Mouse (Mus musculus) gonadal fat pad, adult 2 months (tissue): ENCODE data around the gene Sfn. TPM values are rescaled to one million over a fixed set of nuclear protein-coding genes. Genes with fewer than 3 reads are reported as not detected.

Experiments
- DNase-seq: peaks from one replicate; pipeline ENCODE4 v3.0.0-alpha.2; 2012; ENCODE audit warnings: low read depth
- polyA plus RNA-seq: library from polyadenylated mRNA; depleted of rRNA; stranded (reverse); fragments of >200 nt; gene quantifications from 2 replicates; pipeline ENCODE4 v1.2.3, GENCODE M21; 2012; rRNA removed

Gene Sfn
- polyA plus RNA-seq, 1 experiment: 29.2 TPM

DNA sequence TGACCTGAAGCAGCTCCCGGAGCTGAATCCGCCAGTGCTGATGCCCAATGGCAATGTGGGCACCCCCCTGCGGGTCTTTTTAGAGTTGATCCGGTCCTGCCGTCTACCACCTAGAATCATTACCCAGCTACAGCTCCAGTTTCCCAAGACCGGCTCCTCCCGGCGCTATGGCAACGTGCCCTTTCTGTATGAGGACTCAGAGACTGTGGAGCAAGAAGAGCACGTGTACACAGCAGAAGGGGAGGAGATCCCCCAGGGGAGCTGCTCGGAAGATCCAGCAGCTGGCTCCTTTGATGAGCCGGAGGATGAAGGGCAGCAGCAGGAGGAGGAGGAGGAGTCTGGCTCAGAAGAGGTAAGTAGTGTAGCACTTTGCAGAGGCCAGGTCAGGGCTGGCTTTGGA, 24.0 kb downstream of the Sfn start:
- DNase-seq: no peak

DNA sequence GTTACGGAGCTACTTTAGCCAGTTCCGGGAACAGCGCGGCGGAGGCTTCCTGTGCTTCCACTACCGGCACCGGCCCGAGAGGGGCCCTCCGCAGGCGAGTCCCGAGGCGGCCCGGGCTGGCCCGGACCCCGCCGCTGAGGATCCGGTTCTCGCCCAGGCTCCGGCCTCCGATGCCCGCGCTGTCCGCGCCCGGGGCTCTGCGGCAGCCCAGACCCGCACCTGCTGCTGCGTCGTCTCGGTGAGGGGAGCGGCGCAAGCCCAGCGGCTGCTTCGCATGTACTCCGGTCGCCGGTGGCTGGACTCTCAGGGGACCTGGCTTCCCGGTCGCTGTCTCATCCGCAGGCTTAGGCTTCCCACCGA, 27.1 kb downstream of the Sfn start:
- no peak for DNase-seq

- DNase-seq: no peak
These were observed 27.7 kb downstream of the Sfn start, which contains the start of gene Gpatch3 for GRCm38 (mm10) chr4:133574070-133574842. Gene Gpatch3, plus strand, starts transcription at chr4:133574745.

DNA sequence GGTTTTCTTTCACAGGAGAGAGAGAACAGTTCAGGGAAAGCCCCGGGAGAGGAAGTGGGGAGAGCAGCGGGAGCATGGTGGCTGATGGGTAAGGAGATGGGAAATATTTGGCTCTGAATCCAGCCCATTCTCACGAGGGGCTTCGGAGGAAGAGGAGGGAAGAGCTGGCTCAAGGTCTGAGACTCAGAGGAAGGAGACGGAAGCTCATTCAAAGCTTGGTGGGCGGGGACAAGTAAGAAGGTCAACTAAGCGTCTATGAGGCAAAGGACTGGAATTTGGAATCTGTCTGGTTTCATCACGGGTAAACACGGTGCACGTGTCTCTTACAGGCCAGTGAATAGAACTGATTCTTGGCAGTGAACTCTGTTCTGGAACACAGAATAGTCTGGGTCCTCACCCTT, 31.9 kb downstream of the Sfn start:
- no peak for DNase-seq

DNA sequence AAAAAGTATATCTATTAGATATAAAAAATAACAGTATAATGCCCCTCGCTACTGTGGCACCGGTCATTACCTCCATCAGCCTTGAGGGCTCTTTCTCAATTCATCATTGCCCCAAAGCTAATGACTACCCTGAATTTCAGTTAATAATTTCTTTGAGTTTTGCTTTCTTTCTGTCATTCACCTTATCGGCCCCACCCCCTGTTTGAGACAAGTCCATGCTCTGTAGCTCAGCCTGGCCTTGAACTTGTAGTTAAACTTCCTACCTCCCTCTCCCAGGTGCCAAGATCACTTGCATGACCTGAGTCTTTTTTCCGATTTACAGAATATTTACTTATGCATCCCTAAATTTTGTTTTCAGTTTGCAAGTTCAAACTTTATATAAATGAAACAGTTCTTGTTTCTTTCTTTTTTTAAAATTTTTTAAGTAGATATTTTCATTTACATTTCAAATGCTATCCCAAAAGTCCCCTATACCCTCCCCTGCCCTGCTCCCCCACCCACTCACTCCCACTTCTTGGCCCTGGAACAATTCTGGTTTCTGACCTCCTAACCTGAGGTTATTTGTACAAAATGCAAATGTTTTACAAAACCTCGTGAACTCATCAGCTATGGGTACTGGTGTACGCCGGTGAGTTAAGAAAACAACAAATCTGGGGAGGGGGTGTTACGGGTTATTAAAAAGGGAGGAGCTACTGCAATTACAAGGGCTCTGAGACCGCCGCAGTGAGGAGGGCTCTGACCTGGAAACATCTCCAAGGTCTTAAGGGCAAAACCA, 32.5 kb downstream of the Sfn start:
- DNase-seq: no peak

- no peak for DNase-seq
These were observed 34.7 kb downstream of the Sfn start for GRCm38 (mm10) chr4:133567251-133567650.

GRCm38 (mm10) chr4:133563123-133563571, 38.8 kb downstream of the Sfn start:
- DNase-seq: no peak

DNA sequence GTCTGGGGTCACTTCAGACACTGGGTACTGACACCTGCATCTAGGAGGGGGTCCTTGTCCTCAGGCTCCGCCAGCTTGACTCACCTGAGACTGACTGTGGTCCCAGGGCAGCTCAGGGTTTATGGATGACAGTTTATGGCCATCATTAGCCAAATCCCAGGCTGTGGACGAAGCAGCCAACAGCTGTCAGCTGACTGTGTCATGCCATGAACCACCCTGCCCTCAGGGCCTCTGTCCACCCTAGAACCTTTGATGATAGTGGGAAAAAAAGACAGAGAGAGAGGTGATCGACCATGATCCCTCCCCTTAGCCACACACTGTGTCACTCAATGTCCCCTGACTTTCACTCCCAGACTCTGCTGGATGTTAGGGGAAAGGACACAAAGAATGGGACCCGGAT, 40.3 kb downstream of the Sfn start:
- no peak for DNase-seq

GRCm38 (mm10) chr4:133559846-133560245, 42.1 kb downstream of the Sfn start:
- DNase-seq: no peak

GRCm38 (mm10) chr4:133557041-133557717, 44.8 kb downstream of the Sfn start:
- no peak for DNase-seq

- DNase-seq: no peak
These were observed 48.3 kb downstream of the Sfn start for GRCm38 (mm10) chr4:133553448-133554330.

DNA sequence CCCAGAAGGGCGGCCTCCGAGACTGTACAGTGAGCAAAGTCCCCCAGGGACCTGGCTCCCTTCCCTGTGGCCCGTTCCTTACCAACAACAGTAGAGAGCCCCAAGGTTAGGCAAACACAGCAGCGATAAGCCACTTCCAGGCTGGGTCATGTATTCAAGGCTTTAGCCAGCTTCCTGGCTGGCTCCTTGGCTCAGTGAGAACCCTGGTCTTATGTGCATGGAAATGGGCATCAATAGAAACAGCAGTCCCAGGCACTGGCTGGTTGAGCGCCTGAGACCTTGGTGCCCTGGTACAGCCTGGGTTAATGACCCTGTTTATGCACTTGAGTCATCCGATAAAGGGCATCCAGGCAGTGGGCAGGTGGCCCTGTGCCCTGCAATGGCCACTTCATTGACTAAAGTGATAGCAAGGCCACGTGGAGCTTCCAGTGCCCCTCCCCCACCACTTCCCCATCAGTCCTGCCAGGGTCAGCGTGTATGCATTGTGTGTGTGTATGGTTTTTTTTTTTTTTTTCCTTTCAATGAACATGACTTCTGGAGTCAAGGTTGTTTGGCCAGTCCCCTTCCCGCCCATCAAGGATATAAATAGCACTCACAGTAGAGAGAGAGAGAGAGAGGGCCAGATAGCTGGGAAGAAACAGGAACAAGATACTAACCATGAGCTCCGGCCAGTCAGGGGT, 49.1 kb downstream of the Sfn start, which contains the start of gene Nr0b2:
TSS of gene Nr0b2 (plus strand) at position 609 of the 680 bp plus-strand sequence.
- no peak for DNase-seq

DNA sequence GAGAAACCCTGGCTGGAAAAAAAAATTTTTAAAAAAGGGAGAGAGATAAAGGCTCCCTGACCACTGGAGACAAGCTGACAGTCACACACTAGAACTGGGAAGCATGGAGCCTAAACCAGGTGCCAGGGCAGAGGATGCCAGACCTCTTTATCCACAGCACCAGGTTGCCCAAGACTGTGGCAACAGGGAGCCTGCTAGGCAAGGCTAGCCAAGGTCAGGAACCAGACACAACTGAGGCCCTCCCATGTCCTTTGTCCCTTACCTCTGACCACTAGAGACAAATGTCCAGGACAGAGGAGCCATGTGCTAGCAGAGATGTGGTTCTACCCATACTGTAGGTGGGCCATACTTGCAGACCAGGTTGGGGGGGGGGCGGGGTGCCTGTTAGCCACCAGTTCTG, 49.9 kb downstream of the Sfn start:
- no peak for DNase-seq

Other genes starting within 250 kb of the Sfn start
- gene Wdtc1, start 248.7 kb downstream of the Sfn start, polyA plus RNA-seq: 31.8 and 40.8 TPM in 2 replicates
- 29.3 and 39.6 TPM in 2 replicates for gene Slc9a1, start 232.5 kb downstream of the Sfn start, polyA plus RNA-seq
- 4.6 and 5.2 TPM in 2 replicates for gene Tent5b, start 122.0 kb downstream of the Sfn start, polyA plus RNA-seq
- gene Trnp1, start 103.6 kb downstream of the Sfn start, polyA plus RNA-seq: 4.2 and 5.2 TPM in 2 replicates
- gene Kdf1, start 83.2 kb downstream of the Sfn start, polyA plus RNA-seq: 19.2 and 33.4 TPM in 2 replicates
- gene Nudc, start 56.2 kb downstream of the Sfn start, polyA plus RNA-seq: 43.9 and 66.0 TPM in 2 replicates
- not detected in 2 replicates for gene Nr0b2, start 48.8 kb downstream of the Sfn start, polyA plus RNA-seq
- gene Gpatch3, start 27.4 kb downstream of the Sfn start, polyA plus RNA-seq: 4.1 and 4.2 TPM in 2 replicates
- 27.7 and 39.1 TPM in 2 replicates for gene Gpn2, start 17.8 kb downstream of the Sfn start, polyA plus RNA-seq
- 20.3 and 28.7 TPM in 2 replicates for gene Zdhhc18, start 48.0 kb upstream of the Sfn start, polyA plus RNA-seq
- 13.3 and 14.5 TPM in 2 replicates for gene Pigv, start 70.5 kb upstream of the Sfn start, polyA plus RNA-seq
- 29.7 and 49.4 TPM in 2 replicates for gene Arid1a, start 154.6 kb upstream of the Sfn start, polyA plus RNA-seq